Mouse (Mus musculus): ENCODE measurements around the gene Setd2.

DNA sequence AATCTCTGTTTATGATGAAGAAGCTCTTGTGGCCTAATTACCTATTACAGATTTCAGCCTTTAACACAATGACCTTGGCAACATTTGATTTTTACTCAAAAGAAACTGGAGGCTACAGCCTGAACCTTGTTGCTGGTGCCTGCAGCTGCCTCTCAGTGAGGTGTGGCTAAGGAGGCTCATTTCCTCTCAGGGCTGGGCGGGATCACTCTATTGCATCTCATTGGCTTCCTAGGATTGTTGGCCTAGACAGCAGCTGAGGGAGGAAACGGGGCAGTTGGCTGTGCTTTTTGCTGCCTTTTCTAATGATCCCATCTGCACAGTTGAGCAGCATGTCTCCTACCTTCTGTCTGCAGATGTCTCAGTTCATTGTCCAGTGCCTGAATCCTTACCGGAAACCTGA lies 84.7 kb downstream of the Setd2 start:
- no peak for TF ChIP-seq CTCF (IDR thresholded peaks at IDR 0.05; ENCODE audit: borderline replicate concordance, extremely low read depth, insufficient read depth, insufficient read length)
- TF ChIP-seq POLR2A (IDR thresholded peaks at IDR 0.05; ENCODE audit: borderline replicate concordance, extremely low read depth, insufficient read depth, insufficient read length, poor library complexity, severe bottlenecking): no peak

All from brain, embryonic 14.5 days (tissue).